Mouse (Mus musculus): ENCODE results near the gene Bdp1.

GRCm38 (mm10) chr13:100152659-100153058 is 48.8 kb upstream of the Bdp1 start:
- TF ChIP-seq CTCF (IDR thresholded peaks at IDR 0.05; ENCODE audit: low read depth, low read length) (no peak), TAL1 (conservative IDR thresholded peaks at IDR 0.05; ENCODE audit: low read depth, low read length) (no peak), GATA1 (IDR thresholded peaks at IDR 0.05; ENCODE audit: borderline replicate concordance, low read length) (no peak), POLR2AphosphoS5 (IDR thresholded peaks at IDR 0.05; ENCODE audit: insufficient replicate concordance, low read depth, low read length) (no peak), GATA2 (IDR thresholded peaks at IDR 0.05; ENCODE audit: borderline replicate concordance, low read depth, low read length) (no peak)

All from G1E (cell line).